Mouse (Mus musculus) embryonic facial prominence, embryonic 13.5 days (tissue): ENCODE data around the gene Emid1. TPM values are rescaled to one million over a fixed set of nuclear protein-coding genes. Genes with fewer than 3 reads are reported as not detected.
"Not testable (repeated sequence)": the region's sequence is repeated elsewhere in the genome, so short reads cannot be mapped to it uniquely, and the experiment has no call there.

Experiments used
- ATAC-seq: fragments of 200-750 bp; cut with Nextera tagmentation; 2 replicates; pipeline ENCODE4 v1.8.0; 2017; ENCODE audit warnings: low read depth; ENCODE audit not compliant: insufficient number of reproducible peaks, insufficient read depth, low FRiP score, low TSS enrichment
- H3K27ac ChIP-seq: fragments of 300-500 bp; sonication (generic); 2 replicates; pipeline ENCODE4 v1.5.1; 2015; ENCODE audit warnings: moderate library complexity, mild to moderate bottlenecking, inconsistent platforms
- H3K27me3 ChIP-seq: fragments of 300-500 bp; sonication (generic); 2 replicates; pipeline ENCODE4 v1.6.1; 2015; ENCODE audit warnings: mild to moderate bottlenecking, inconsistent platforms
- H3K36me3 ChIP-seq: fragments of 300-500 bp; sonication (generic); 2 replicates; pipeline ENCODE4 v1.6.1; 2015; ENCODE audit warnings: mild to moderate bottlenecking, inconsistent platforms
- H3K4me1 ChIP-seq: fragments of 300-500 bp; sonication (generic); 2 replicates; pipeline ENCODE4 v1.6.1; 2015; ENCODE audit warnings: inconsistent platforms
- H3K4me2 ChIP-seq: fragments of 300-500 bp; sonication (generic); 2 replicates; pipeline ENCODE4 v1.6.1; 2015; ENCODE audit warnings: moderate library complexity, mild to moderate bottlenecking, inconsistent platforms
- H3K4me3 ChIP-seq: fragments of 300-500 bp; sonication (generic); 2 replicates; pipeline ENCODE4 v1.5.1; 2015; ENCODE audit warnings: mild to moderate bottlenecking, inconsistent platforms
- H3K9ac ChIP-seq: fragments of 300-500 bp; sonication (generic); 2 replicates; pipeline ENCODE4 v1.6.1; 2015; ENCODE audit warnings: mild to moderate bottlenecking, inconsistent platforms
- H3K9me3 ChIP-seq: fragments of 300-500 bp; sonication (generic); 2 replicates; pipeline ENCODE4 v1.6.1; 2016; ENCODE audit warnings: inconsistent platforms
- WGBS: fragments of 180-500 bp; shearing (Covaris S2); methylation state at CpG from one replicate; pipeline ENCODE4 v1.1.7; 2015; ENCODE audit warnings: mixed read lengths; 5-methylcytosine and 5-hydroxymethylcytosine counted together
- polyA plus RNA-seq: library from polyadenylated mRNA; unstranded; fragments of >200 nt; fragmentation: Nextera tagmentation; extraction: Ambion mirVana; gene quantifications from 2 replicates; pipeline ENCODE4 v1.2.1, GENCODE M21; 2015

Emid1 gene
- polyA plus RNA-seq, 1 experiment from 2014 or later: 50.4 TPM

DNA sequence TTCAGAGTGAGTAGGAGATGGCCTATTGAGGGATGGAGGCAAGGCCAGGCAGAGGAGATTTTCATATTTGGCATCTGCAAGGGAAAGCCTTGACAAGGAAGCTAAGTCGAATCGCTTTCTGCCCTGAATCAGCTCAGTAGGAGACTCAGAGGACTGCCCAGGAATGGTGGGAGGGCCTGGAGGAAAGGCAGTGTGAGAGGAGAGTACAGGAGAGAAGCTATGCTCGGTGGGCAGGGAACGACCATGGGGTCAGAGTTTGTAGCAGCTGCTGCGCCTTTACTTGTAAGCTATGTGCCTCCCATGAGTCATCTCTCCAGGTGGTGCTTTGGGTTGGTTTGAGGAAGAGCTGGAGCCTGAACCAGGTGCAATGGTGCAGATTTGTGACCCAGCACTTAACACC is 51.3 kb downstream of the Emid1 start:
- H3K27ac ChIP-seq: peak overlapping the region; percentile 98; the same call in 1 of the 2 replicates
- peak overlapping the region; percentile 99; the same call in 1 of the 2 replicates for H3K4me3 ChIP-seq
- H3K27me3 ChIP-seq: no peaks in the 10 kb centered on the region
- ATAC-seq: no peak
- H3K9me3 ChIP-seq: no peaks in the 10 kb centered on the region
- H3K36me3 ChIP-seq: peaks cover 21% of the 10 kb centered on the region
- peak overlapping the region; percentile 80 for H3K4me2 ChIP-seq
- H3K4me1 ChIP-seq: peaks cover 33% of the 10 kb centered on the region
- WGBS: 41% methylated on average over 5 of the region's 5 CpGs
- peak overlapping the region; percentile 100 for H3K9ac ChIP-seq

GRCm38 (mm10) chr11:5100283-5100682 is 51.8 kb downstream of the Emid1 start:
- no peak for ATAC-seq
- Histone ChIP-seq H3K4me2 (peak overlapping the region; percentile 80), H3K27ac (peak overlapping the region; percentile 98), H3K4me1 (peaks cover 34% of the 10 kb centered on the region), H3K4me3 (peak overlapping the region; percentile 99), H3K36me3 (peaks cover 16% of the 10 kb centered on the region), H3K9ac (peak overlapping the region; percentile 100), H3K9me3 (no peaks in the 10 kb centered on the region), H3K27me3 (no peaks in the 10 kb centered on the region)
- 1% methylated on average over 7 of the region's 7 CpGs for WGBS

DNA sequence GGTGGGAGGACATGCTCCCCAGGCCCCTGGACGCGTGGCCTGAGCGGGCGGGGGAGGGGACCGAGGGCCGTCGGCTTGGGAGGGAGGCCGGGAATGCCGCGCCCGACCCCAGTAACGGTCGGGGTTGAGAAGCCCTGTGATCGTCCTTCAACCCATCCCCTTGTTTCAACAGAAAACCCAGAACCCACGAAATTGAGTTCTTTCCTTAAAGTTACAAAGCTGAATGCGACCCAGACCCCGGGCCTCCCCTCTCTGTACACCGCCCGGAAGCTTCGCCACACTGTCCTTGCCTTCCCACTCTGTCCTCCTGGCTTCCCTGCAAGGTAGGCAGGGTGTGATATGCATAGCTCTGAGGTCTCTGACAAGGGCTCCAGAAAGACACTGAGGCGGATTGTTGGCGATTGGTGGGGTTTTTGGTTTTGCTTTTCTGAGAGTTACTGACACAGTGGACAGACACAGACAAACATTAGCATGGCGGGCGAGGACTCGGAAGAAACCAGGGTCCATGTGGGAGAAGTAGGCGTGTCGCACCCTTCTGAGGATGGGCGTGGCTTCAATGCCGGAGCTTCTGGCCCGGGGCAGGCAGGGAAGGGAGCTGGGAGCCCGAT is 52.4 kb downstream of the Emid1 start:
- peak overlapping the region; percentile 100 for H3K9ac ChIP-seq
- H3K27me3 ChIP-seq: no peaks in the 10 kb centered on the region
- peak overlapping the region; percentile 99 for H3K4me3 ChIP-seq
- H3K4me2 ChIP-seq: peak overlapping the region; percentile 80
- peaks cover 34% of the 10 kb centered on the region for H3K4me1 ChIP-seq
- H3K36me3 ChIP-seq: peaks cover 10% of the 10 kb centered on the region
- H3K27ac ChIP-seq: peak overlapping the region; percentile 98
- no peaks in the 10 kb centered on the region for H3K9me3 ChIP-seq
- peak; percentile 54 for ATAC-seq
- under 1% methylated on average over 31 of the region's 31 CpGs for WGBS

DNA sequence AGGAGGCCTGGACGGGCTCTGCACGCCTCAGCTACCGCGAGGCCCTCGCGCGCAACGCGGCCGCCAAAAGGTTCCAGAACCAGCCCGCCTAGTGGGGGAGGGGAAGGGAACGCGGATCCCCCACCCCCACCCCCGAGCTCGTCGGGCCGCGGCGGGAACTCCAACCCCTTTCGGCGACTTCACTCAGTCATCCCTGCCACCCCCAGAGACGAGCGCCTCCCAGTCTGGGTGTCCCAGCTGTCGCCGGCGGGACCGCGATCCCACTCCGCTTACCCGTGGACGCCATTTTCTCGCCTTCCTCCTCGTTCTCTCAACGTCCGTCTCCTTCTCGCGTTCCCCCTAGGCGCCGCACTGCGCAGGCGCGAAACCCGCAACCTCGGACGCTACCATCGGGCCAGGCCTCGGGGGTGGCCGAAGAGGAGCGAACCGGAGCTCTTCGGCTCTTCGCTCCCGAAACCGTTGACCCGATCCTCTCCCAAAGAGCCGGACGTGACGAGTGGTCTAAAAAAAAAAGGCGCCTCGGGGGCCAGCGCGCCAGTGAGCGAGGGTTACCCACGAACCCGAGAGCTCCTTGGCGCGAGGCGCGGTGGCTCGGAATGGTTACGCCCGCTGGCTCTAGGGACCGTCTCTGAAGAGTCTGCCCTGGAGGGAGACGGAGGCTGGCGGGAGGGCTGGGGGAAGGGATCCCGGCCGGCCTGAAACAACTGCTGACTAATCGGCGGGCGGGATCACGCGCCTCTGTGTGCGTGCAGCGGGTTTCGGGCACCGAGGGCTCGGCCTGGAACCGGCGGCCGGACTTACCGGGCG is 53.1 kb downstream of the Emid1 start, which contains the start of the genes Rhbdd3 and Ewsr1:
Rhbdd3 (plus strand) TSS at position 191 of the 807 bp plus-strand sequence.
Ewsr1 (minus strand) TSS at position 531 of the 807 bp plus-strand sequence.
- no peaks in the 10 kb centered on the region for H3K27me3 ChIP-seq
- under 1% methylated on average over 88 of the region's 92 CpGs for WGBS
- peaks cover 3% of the 10 kb centered on the region for H3K36me3 ChIP-seq
- H3K27ac ChIP-seq: peak within 1 kb of the TSS; percentile 98
- H3K4me1 ChIP-seq: peaks cover 37% of the 10 kb centered on the region
- H3K9ac ChIP-seq: peak within 1 kb of the TSS; percentile 100
- no peaks in the 10 kb centered on the region for H3K9me3 ChIP-seq
- peak; percentile 83 for ATAC-seq
- H3K4me3 ChIP-seq: peak within 1 kb of the TSS; percentile 99
- peak within 1 kb of the TSS; percentile 87 for H3K4me2 ChIP-seq

DNA sequence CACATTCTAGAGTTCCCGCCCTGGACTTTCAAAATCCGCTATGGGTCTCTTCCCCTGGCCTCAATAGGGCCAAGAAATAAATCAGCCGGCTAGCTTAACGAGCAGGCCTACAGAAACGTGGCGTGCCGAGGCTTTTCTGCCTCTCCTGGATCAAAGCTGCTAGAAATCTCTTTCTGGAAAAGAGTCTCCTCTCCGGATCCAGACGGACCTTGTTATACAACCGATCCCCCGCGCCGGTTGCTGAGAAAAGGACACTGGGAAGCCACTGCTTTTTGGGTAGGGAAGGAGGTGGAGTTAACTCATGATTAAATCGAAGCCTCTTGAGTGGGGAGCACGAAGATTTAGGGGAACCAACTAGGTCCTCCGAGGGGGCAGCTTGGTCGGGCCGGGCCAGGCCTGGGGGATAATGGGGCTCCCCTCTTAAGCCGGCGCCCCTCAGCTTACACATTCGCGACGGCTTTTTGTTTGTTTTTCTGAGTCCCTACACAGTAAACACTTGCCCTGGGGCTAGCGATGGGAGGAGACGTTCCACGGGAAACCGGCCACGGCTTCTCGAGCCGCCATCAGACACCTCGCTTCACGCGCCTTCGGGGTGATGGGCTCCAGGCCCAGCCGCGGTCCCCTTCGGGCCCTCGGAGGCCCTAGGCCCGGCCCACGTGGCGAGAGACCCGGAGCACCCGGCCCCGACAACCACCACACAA is 53.9 kb downstream of the Emid1 start:
- H3K27me3 ChIP-seq: no peaks in the 10 kb centered on the region
- H3K36me3 ChIP-seq: peaks cover 5% of the 10 kb centered on the region; the same call in 1 of the 2 replicates
- under 1% methylated on average over 44 of the region's 44 CpGs for WGBS
- ATAC-seq: 0 out of 2 replicates have a peak, but pooled peaks have one; percentile 16
- peak overlapping the region; percentile 100 for H3K9ac ChIP-seq
- H3K4me3 ChIP-seq: peak overlapping the region; percentile 99
- H3K4me2 ChIP-seq: peak overlapping the region; percentile 87
- no peaks in the 10 kb centered on the region for H3K9me3 ChIP-seq
- peaks cover 38% of the 10 kb centered on the region for H3K4me1 ChIP-seq
- peak overlapping the region; percentile 98 for H3K27ac ChIP-seq

DNA sequence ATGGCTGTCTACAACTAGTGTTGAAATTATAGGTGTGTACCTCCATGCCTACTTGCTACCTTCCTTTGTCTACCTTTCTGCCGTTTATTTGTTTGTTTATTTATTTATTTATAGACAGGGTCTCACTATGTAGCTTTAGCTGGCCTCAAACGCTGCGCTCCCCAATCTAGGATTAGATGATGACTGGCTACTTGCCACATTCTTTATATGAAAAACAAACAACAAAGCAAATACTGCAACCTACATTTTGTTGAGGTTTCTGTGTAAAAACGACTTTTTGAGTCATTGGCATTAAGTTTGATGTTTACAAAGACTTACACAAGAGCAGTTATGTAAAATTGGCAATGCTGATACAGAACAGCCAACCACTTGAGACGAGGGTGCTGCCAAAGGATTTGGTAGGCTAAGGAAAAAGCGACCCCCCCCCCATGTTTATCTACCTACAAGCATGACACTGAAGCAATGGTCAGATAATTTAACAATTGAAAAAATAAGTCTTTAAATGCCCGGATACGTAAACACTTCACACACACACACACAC is 55.5 kb downstream of the Emid1 start:
- Histone ChIP-seq H3K9ac (peak overlapping the region; percentile 100; the same call in 1 of the 2 replicates), H3K36me3 (peaks cover 16% of the 10 kb centered on the region), H3K4me2 (peak overlapping the region; percentile 87), H3K27me3 (no peaks in the 10 kb centered on the region), H3K4me1 (peaks cover 37% of the 10 kb centered on the region), H3K9me3 (no peaks in the 10 kb centered on the region), H3K4me3 (peak overlapping the region; percentile 99), H3K27ac (no peak overlapping the region)
- no peak for ATAC-seq
- 63% methylated on average over 8 of the region's 8 CpGs for WGBS

- Histone ChIP-seq H3K27ac (no peak overlapping the region), H3K4me1 (peaks cover 31% of the 10 kb centered on the region), H3K9me3 (no peaks in the 10 kb centered on the region), H3K4me3 (no peak overlapping the region), H3K27me3 (no peaks in the 10 kb centered on the region), H3K36me3 (peaks cover 22% of the 10 kb centered on the region), H3K9ac (no peak overlapping the region), H3K4me2 (peak overlapping the region; percentile 87)
- 76% methylated on average over 5 of the region's 5 CpGs for WGBS
- ATAC-seq: no peak
Measured at GRCm38 (mm10) chr11:5095877-5096276, 56.2 kb downstream of the Emid1 start.

GRCm38 (mm10) chr11:5091706-5092105 is 60.4 kb downstream of the Emid1 start:
- H3K4me3 ChIP-seq: no peak overlapping the region
- H3K9ac ChIP-seq: no peak overlapping the region
- ATAC-seq: no peak
- H3K9me3 ChIP-seq: no peaks in the 10 kb centered on the region
- peaks cover 59% of the 10 kb centered on the region for H3K36me3 ChIP-seq
- H3K4me1 ChIP-seq: peaks cover 14% of the 10 kb centered on the region
- WGBS: 57% methylated on average over 2 of the region's 2 CpGs
- no peak overlapping the region for H3K27ac ChIP-seq
- no peaks in the 10 kb centered on the region for H3K27me3 ChIP-seq
- H3K4me2 ChIP-seq: no peak overlapping the region

DNA sequence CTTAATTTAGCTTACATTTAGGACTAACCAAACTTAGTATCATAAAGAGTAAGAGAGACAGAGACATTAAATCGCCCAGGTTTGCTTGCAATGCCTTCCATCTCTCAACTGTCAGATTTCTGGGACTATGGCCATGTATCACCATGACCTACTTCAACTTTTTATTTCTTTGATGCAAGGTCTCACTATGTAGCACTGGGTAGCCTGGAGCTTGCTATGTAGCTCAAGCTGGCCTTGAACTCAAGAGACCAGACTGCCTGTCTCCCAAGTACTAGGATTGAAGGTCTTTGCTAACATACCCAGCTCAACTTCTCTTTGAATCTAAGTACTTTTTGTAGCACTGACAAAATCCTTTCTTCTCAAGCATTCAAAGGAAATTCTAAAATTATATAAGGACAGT is 62.9 kb downstream of the Emid1 start:
- 96% methylated on average over 1 of the region's 1 CpGs for WGBS
- Histone ChIP-seq H3K9me3 (no peaks in the 10 kb centered on the region), H3K27me3 (no peaks in the 10 kb centered on the region), H3K27ac (no peak overlapping the region), H3K4me1 (peaks cover 3% of the 10 kb centered on the region), H3K4me2 (no peak overlapping the region), H3K9ac (no peak overlapping the region), H3K4me3 (no peak overlapping the region), H3K36me3 (peaks cover 85% of the 10 kb centered on the region)
- ATAC-seq: no peak

- H3K4me3 ChIP-seq, H3K9ac ChIP-seq, H3K4me1 ChIP-seq, ATAC-seq, H3K9me3 ChIP-seq, H3K4me2 ChIP-seq, H3K27me3 ChIP-seq, H3K27ac ChIP-seq: not testable (repeated sequence)
- 90% methylated on average over 4 of the region's 5 CpGs for WGBS
- H3K36me3 ChIP-seq: peaks cover 82% of the 10 kb centered on the region
Measured at GRCm38 (mm10) chr11:5076843-5077242, 75.2 kb downstream of the Emid1 start.

GRCm38 (mm10) chr11:5075760-5076159 is 76.3 kb downstream of the Emid1 start:
- no peak overlapping the region for H3K4me3 ChIP-seq
- no peak overlapping the region for H3K27ac ChIP-seq
- no peak overlapping the region for H3K9ac ChIP-seq
- H3K4me1 ChIP-seq: no peaks in the 10 kb centered on the region
- no peaks in the 10 kb centered on the region for H3K27me3 ChIP-seq
- H3K4me2 ChIP-seq: no peak overlapping the region
- H3K9me3 ChIP-seq: no peaks in the 10 kb centered on the region
- H3K36me3 ChIP-seq: peaks cover 86% of the 10 kb centered on the region
- no peak for ATAC-seq
